Mouse (Mus musculus): Measurements from ENCODE around the gene Gga3. TPM values are rescaled to one million over a fixed set of nuclear protein-coding genes. Genes with fewer than 3 reads are reported as not detected.
"Not testable (repeated sequence)": the region's sequence is repeated elsewhere in the genome, so short reads cannot be mapped to it uniquely, and the experiment has no call there.

Gene Gga3
- total RNA-seq (2021), result 10 to 100 TPM; 83.9 to 95.1 TPM
- long read RNA-seq, experiment 1, transcript Gga3-201 (17 exons, 3,816 nt), result major isoform, 65 of 133 reads
- long read RNA-seq, experiment 1, partial matches to known transcripts, result 15 of 133 reads
- long read RNA-seq, experiment 1, other reads (novel, unspliced or antisense), result 49 of 133 reads
- long read RNA-seq, experiment 2, transcript Gga3-201 (17 exons, 3,816 nt), result major isoform, 44 of 118 reads
- long read RNA-seq, experiment 2, partial matches to known transcripts, result 12 of 118 reads
- long read RNA-seq, experiment 2, other reads (novel, unspliced or antisense), result 57 of 118 reads

- intact Hi-C loops (cut with DNase I), result loop anchor here (5.0 kb wide), 1 partner anchor 121 kb away; no protein-coding TSS in a partner anchor
- no peak for TF ChIP-seq CTCF (IDR thresholded peaks at IDR 0.05)
- Histone ChIP-seq H3K4me3 (peak within 1 kb of the TSS; percentile 99), H3K27ac (peak within 1 kb of the TSS; percentile 99)
- DNase-seq (ENCODE audit: extremely low spot score in 1 of 2, low spot score in 2 of 2), result peak; percentile 87 to 88
Observed at GRCm38 (mm10) chr11:115603476-115604303, at the start of gene Gga3, which contains the start of gene Mrps7. Gene Gga3, minus strand, starts transcription at chr11:115604051. Gene Mrps7, plus strand, starts transcription at chr11:115603925.

GRCm38 (mm10) chr11:115653194-115653593 is 49.3 kb upstream of the Gga3 start:
- H3K4me3 ChIP-seq, result no peak overlapping the region
- no peak for TF ChIP-seq CTCF (IDR thresholded peaks at IDR 0.05)
- intact Hi-C loops (cut with DNase I), result no loop called here
- DNase-seq (ENCODE audit: extremely low spot score in 1 of 2, low spot score in 2 of 2), result no peak
- H3K27ac ChIP-seq, result peak overlapping the region; percentile 29; the same call in 1 of the 2 replicates

GRCm38 (mm10) chr11:115651680-115652079 is 47.8 kb upstream of the Gga3 start:
- TF ChIP-seq CTCF (IDR thresholded peaks at IDR 0.05), result no peak
- Histone ChIP-seq H3K27ac (no peak overlapping the region), H3K4me3 (no peak overlapping the region)
- intact Hi-C loops (cut with DNase I), result no loop called here
- DNase-seq (ENCODE audit: extremely low spot score in 1 of 2, low spot score in 2 of 2), result no peak

DNA sequence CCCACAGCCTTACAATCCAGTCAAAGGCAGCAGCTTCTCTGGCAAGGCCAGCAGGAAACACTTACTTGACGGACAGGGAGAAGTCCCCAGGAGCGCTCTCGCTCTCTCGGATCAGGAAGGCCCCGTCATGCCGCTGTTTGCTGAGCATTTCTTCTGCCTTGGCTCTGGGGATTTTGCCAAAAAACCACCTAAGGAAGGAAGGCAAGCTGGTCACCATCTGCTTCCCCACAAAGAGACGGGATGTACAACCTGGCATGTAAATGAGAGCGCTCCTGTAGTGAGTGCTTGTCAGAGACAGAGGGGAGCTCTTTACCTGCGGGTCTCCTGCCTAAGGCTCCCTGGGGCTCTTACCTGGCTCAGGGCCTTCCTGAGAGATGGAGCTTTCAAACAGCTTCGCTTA is 45.9 kb upstream of the Gga3 start:
- Histone ChIP-seq H3K27ac (peak overlapping the region; percentile 28; the same call in 1 of the 2 replicates), H3K4me3 (no peak overlapping the region)
- no peak for TF ChIP-seq CTCF (IDR thresholded peaks at IDR 0.05)
- peak in 1 of 2 experiments; percentile 31 for DNase-seq (ENCODE audit: extremely low spot score in 1 of 2, low spot score in 2 of 2)
- intact Hi-C loops (cut with DNase I), result no loop called here

DNA sequence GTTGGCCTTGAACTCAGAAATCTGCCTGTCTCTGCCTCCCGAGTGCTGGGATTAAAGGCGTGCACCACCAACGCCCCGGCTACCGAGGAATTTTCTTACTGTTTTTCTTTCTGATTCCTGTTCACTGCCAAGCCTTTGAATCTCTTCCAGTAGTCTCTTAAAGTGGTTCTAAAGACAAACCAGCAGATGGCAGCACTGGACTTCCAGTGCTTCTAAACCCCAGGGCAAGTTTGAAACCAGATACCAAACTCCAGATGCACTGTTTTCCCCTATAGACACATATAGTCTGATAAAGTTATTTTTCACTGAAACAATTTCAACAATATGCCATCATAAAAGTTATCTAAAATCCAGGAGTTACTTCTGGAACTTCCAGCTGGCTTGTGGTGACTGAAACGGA is 43.6 kb upstream of the Gga3 start:
- intact Hi-C loops (cut with DNase I), result loop anchor here (1.0 to 2.0 kb wide), 2 partner anchors 67 to 167 kb away; partner anchors contain the start of gene Tsen54
- Histone ChIP-seq H3K27ac (no peak overlapping the region), H3K4me3 (no peak overlapping the region)
- DNase-seq (ENCODE audit: extremely low spot score in 1 of 2, low spot score in 2 of 2), result peak; percentile 45 to 56
- peak; percentile 90 for TF ChIP-seq CTCF (IDR thresholded peaks at IDR 0.05)

GRCm38 (mm10) chr11:115646439-115646838 is 42.6 kb upstream of the Gga3 start:
- no peak for DNase-seq (ENCODE audit: extremely low spot score in 1 of 2, low spot score in 2 of 2)
- Histone ChIP-seq H3K27ac (no peak overlapping the region), H3K4me3 (no peak overlapping the region)
- TF ChIP-seq CTCF (IDR thresholded peaks at IDR 0.05), result no peak; the same call in 1 of the 2 replicates
- intact Hi-C loops (cut with DNase I), result loop anchor here (2.0 kb wide), 1 partner anchor 168 kb away; the partner anchor contains the start of gene Tsen54

DNA sequence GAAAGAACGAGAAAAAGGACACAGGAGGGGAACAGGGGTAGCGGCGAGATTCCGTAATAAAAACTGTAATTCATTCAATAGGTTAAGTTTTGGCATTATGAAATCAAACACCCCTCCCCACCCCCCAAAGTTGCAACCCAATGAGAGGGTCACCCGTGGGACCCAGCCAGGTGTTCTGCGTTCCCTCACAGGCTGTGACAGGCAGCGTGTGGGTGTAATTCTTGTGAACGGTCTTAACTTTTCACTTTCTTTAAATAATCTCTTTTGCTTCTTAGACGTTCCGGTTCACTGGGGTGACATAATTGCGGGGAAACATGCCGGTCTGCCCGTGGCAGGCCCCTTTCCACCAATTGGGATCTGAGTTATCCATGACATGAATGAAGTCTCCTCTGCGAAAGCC is 41.6 kb upstream of the Gga3 start:
- intact Hi-C loops (cut with DNase I), result not testable (repeated sequence)

GRCm38 (mm10) chr11:115644308-115644707 is 40.5 kb upstream of the Gga3 start:
- no peak for DNase-seq (ENCODE audit: extremely low spot score in 1 of 2, low spot score in 2 of 2)
- Histone ChIP-seq H3K27ac (no peak overlapping the region), H3K4me3 (no peak overlapping the region)
- intact Hi-C loops (cut with DNase I), result no loop called here
- TF ChIP-seq CTCF (IDR thresholded peaks at IDR 0.05), result no peak

More for the DNA sequence above, 41.6 kb upstream of the Gga3 start:
- DNase-seq (ENCODE audit: extremely low spot score in 1 of 2, low spot score in 2 of 2); H3K27ac ChIP-seq; H3K4me3 ChIP-seq: not testable (repeated sequence)

GRCm38 (mm10) chr11:115643265-115643664 is 39.4 kb upstream of the Gga3 start:
- no peak for TF ChIP-seq CTCF (IDR thresholded peaks at IDR 0.05)
- Histone ChIP-seq H3K4me3 (no peak overlapping the region), H3K27ac (no peak overlapping the region)
- intact Hi-C loops (cut with DNase I), result no loop called here
- no peak for DNase-seq (ENCODE audit: extremely low spot score in 1 of 2, low spot score in 2 of 2)

DNA sequence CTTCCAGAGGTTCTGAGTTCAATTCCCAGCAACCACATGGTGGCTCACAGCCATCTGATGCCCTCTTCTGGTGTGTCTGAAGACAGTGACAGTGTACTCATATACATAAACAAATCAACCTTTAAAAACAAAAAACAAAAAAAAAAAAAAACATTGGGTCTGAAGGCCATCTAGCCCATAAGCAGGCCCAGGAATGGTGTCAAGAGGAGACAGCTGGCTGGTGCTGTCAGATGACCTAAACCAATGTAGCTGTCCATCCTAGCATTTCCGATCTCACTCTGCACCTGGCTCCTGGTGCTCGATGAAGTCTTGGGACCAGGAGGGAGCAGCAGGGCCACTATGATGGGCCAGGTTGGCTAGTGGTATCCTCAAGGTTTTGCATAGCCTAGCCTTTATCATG is 38.9 kb upstream of the Gga3 start:
- DNase-seq (ENCODE audit: extremely low spot score in 1 of 2, low spot score in 2 of 2), result no peak
- no peak overlapping the region for H3K27ac ChIP-seq
- H3K4me3 ChIP-seq, result no peak overlapping the region
- intact Hi-C loops (cut with DNase I), result no loop called here
- TF ChIP-seq CTCF (IDR thresholded peaks at IDR 0.05), result no peak

- no peak for DNase-seq (ENCODE audit: extremely low spot score in 1 of 2, low spot score in 2 of 2)
- Histone ChIP-seq H3K4me3 (no peak overlapping the region), H3K27ac (no peak overlapping the region)
- no peak for TF ChIP-seq CTCF (IDR thresholded peaks at IDR 0.05)
- intact Hi-C loops (cut with DNase I), result no loop called here
Observed at GRCm38 (mm10) chr11:115641664-115642036, 37.8 kb upstream of the Gga3 start.

Data from left cerebral cortex, adult 2 months (tissue).